Mouse (Mus musculus): ENCODE data around the gene AU022252. TPM values are rescaled to one million over a fixed set of nuclear protein-coding genes. Genes with fewer than 3 reads are reported as not detected.
A peak's percentile ranks its signal among the peaks of the same experiment; 100 is the strongest.

AU022252 gene
- total and polyA plus RNA-seq, 3 experiments = 6.4 to 24.8 (median 17.7) TPM

- Histone ChIP-seq H3K9ac (ENCODE audit: low read depth, low read length) (no peak overlapping the region), H3K4me1 (ENCODE audit: control insufficient read depth, insufficient read depth, low read length) (no peaks in the 10 kb centered on the region; the same call in 1 of the 2 replicates), H3K27ac (no peak overlapping the region), H3K27me3 (ENCODE audit: control insufficient read depth, insufficient read depth, low read length) (no peaks in the 10 kb centered on the region), H3K36me3 (ENCODE audit: control insufficient read depth, insufficient read depth, low read length) (no peaks in the 10 kb centered on the region), H3K79me2 (replicated peaks; ENCODE audit: control insufficient read depth, insufficient read depth, low read length) (no peaks in the 10 kb centered on the region), H3K4me3 (no peak overlapping the region)
- TF ChIP-seq EP300 (IDR thresholded peaks at IDR 0.05; ENCODE audit: insufficient read depth, low read depth, low read length) = no peak
- no peak for TF ChIP-seq CTCF (IDR thresholded peaks at IDR 0.05)
- no peak for TF ChIP-seq POLR2A (IDR thresholded peaks at IDR 0.05; ENCODE audit: insufficient read depth, low read depth, low read length)
- DNase-seq = no peak
- 71% methylated on average over 8 of the region's 8 CpGs for WGBS
- intact Hi-C loops (cut with DNase I) = no loop called here
Measured at GRCm38 (mm10) chr4:119190618-119191017, 41.9 kb downstream of the AU022252 start.

- H3K27ac ChIP-seq = no peak within 1 kb of the TSS
- H3K36me3 ChIP-seq (ENCODE audit: control insufficient read depth, insufficient read depth, low read length) = no peaks in the 10 kb centered on the region
- 72% methylated on average over 6 of the region's 6 CpGs for WGBS
- DNase-seq = no peak
- H3K9ac ChIP-seq (ENCODE audit: low read depth, low read length) = no peak within 1 kb of the TSS
- H3K4me1 ChIP-seq (ENCODE audit: control insufficient read depth, insufficient read depth, low read length) = no peaks in the 10 kb centered on the region
- no peak within 1 kb of the TSS for H3K4me3 ChIP-seq
- no peaks in the 10 kb centered on the region for H3K79me2 ChIP-seq (replicated peaks; ENCODE audit: control insufficient read depth, insufficient read depth, low read length)
- intact Hi-C loops (cut with DNase I) = no loop called here
- no peak for TF ChIP-seq CTCF (IDR thresholded peaks at IDR 0.05)
- TF ChIP-seq EP300 (IDR thresholded peaks at IDR 0.05; ENCODE audit: insufficient read depth, low read depth, low read length) = no peak
- TF ChIP-seq POLR2A (IDR thresholded peaks at IDR 0.05; ENCODE audit: insufficient read depth, low read depth, low read length) = no peak
- no peaks in the 10 kb centered on the region for H3K27me3 ChIP-seq (ENCODE audit: control insufficient read depth, insufficient read depth, low read length)
Measured at GRCm38 (mm10) chr4:119189864-119190263, 42.6 kb downstream of the AU022252 start, which contains the start of gene Ermap. Gene Ermap (minus strand): TSS chr4:119190011.

GRCm38 (mm10) chr4:119189392-119189791 lies 43.1 kb downstream of the AU022252 start:
- H3K79me2 ChIP-seq (replicated peaks; ENCODE audit: control insufficient read depth, insufficient read depth, low read length) = no peaks in the 10 kb centered on the region
- no peak overlapping the region for H3K27ac ChIP-seq
- no peak overlapping the region for H3K4me3 ChIP-seq
- intact Hi-C loops (cut with DNase I) = no loop called here
- no peaks in the 10 kb centered on the region for H3K36me3 ChIP-seq (ENCODE audit: control insufficient read depth, insufficient read depth, low read length)
- H3K9ac ChIP-seq (ENCODE audit: low read depth, low read length) = no peak overlapping the region
- TF ChIP-seq EP300 (IDR thresholded peaks at IDR 0.05; ENCODE audit: insufficient read depth, low read depth, low read length) (no peak), POLR2A (IDR thresholded peaks at IDR 0.05; ENCODE audit: insufficient read depth, low read depth, low read length) (no peak), CTCF (IDR thresholded peaks at IDR 0.05) (no peak)
- no peak for DNase-seq
- no peaks in the 10 kb centered on the region for H3K27me3 ChIP-seq (ENCODE audit: control insufficient read depth, insufficient read depth, low read length)
- no peaks in the 10 kb centered on the region for H3K4me1 ChIP-seq (ENCODE audit: control insufficient read depth, insufficient read depth, low read length)
- 85% methylated on average over 6 of the region's 6 CpGs for WGBS

GRCm38 (mm10) chr4:119188060-119188785 lies 44.3 kb downstream of the AU022252 start:
- DNase-seq = no peak
- no peak overlapping the region for H3K27ac ChIP-seq
- H3K79me2 ChIP-seq (replicated peaks; ENCODE audit: control insufficient read depth, insufficient read depth, low read length) = no peaks in the 10 kb centered on the region
- no peaks in the 10 kb centered on the region for H3K27me3 ChIP-seq (ENCODE audit: control insufficient read depth, insufficient read depth, low read length)
- 0 out of 2 replicates have a peak, but pooled peaks have one; percentile 21 for TF ChIP-seq EP300 (IDR thresholded peaks at IDR 0.05; ENCODE audit: insufficient read depth, low read depth, low read length)
- peak; percentile 52 for TF ChIP-seq CTCF (IDR thresholded peaks at IDR 0.05)
- no peak for TF ChIP-seq POLR2A (IDR thresholded peaks at IDR 0.05; ENCODE audit: insufficient read depth, low read depth, low read length)
- H3K9ac ChIP-seq (ENCODE audit: low read depth, low read length) = no peak overlapping the region
- H3K4me1 ChIP-seq (ENCODE audit: control insufficient read depth, insufficient read depth, low read length) = no peaks in the 10 kb centered on the region
- intact Hi-C loops (cut with DNase I) = no loop called here
- H3K36me3 ChIP-seq (ENCODE audit: control insufficient read depth, insufficient read depth, low read length) = no peaks in the 10 kb centered on the region
- no peak overlapping the region for H3K4me3 ChIP-seq
- 32% methylated on average over 11 of the region's 11 CpGs for WGBS

GRCm38 (mm10) chr4:119185771-119186170 lies 46.7 kb downstream of the AU022252 start:
- no peaks in the 10 kb centered on the region for H3K36me3 ChIP-seq (ENCODE audit: control insufficient read depth, insufficient read depth, low read length)
- no peaks in the 10 kb centered on the region for H3K27me3 ChIP-seq (ENCODE audit: control insufficient read depth, insufficient read depth, low read length)
- no peak overlapping the region for H3K9ac ChIP-seq (ENCODE audit: low read depth, low read length)
- intact Hi-C loops (cut with DNase I) = no loop called here
- no peak overlapping the region for H3K4me3 ChIP-seq
- TF ChIP-seq EP300 (IDR thresholded peaks at IDR 0.05; ENCODE audit: insufficient read depth, low read depth, low read length) = no peak
- TF ChIP-seq POLR2A (IDR thresholded peaks at IDR 0.05; ENCODE audit: insufficient read depth, low read depth, low read length) = no peak
- no peak for TF ChIP-seq CTCF (IDR thresholded peaks at IDR 0.05)
- DNase-seq = no peak
- no peak overlapping the region for H3K27ac ChIP-seq
- no peaks in the 10 kb centered on the region for H3K4me1 ChIP-seq (ENCODE audit: control insufficient read depth, insufficient read depth, low read length)
- 71% methylated on average over 4 of the region's 4 CpGs for WGBS
- H3K79me2 ChIP-seq (replicated peaks; ENCODE audit: control insufficient read depth, insufficient read depth, low read length) = no peaks in the 10 kb centered on the region

- TF ChIP-seq CTCF (IDR thresholded peaks at IDR 0.05) = no peak
- TF ChIP-seq POLR2A (IDR thresholded peaks at IDR 0.05; ENCODE audit: insufficient read depth, low read depth, low read length) = no peak
- no peak for TF ChIP-seq EP300 (IDR thresholded peaks at IDR 0.05; ENCODE audit: insufficient read depth, low read depth, low read length)
- H3K79me2 ChIP-seq (replicated peaks; ENCODE audit: control insufficient read depth, insufficient read depth, low read length) = no peaks in the 10 kb centered on the region
- DNase-seq = no peak
- H3K4me1 ChIP-seq (ENCODE audit: control insufficient read depth, insufficient read depth, low read length) = peaks cover 2% of the 10 kb centered on the region
- H3K27ac ChIP-seq = no peak overlapping the region
- no peaks in the 10 kb centered on the region for H3K27me3 ChIP-seq (ENCODE audit: control insufficient read depth, insufficient read depth, low read length)
- WGBS = 42% methylated on average over 1 of the region's 1 CpGs
- no peak overlapping the region for H3K9ac ChIP-seq (ENCODE audit: low read depth, low read length)
- H3K4me3 ChIP-seq = no peak overlapping the region
- intact Hi-C loops (cut with DNase I) = no loop called here
- no peaks in the 10 kb centered on the region for H3K36me3 ChIP-seq (ENCODE audit: control insufficient read depth, insufficient read depth, low read length)
Measured at GRCm38 (mm10) chr4:119183525-119183924, 49.0 kb downstream of the AU022252 start.

Data from heart, adult 2 months (tissue).